Mouse (Mus musculus): ENCODE data around the gene Gm29276.
"Not testable (repeated sequence)": the region's sequence is repeated elsewhere in the genome, so short reads cannot be mapped to it uniquely, and the experiment has no call there.

Gm29276 gene

DNA sequence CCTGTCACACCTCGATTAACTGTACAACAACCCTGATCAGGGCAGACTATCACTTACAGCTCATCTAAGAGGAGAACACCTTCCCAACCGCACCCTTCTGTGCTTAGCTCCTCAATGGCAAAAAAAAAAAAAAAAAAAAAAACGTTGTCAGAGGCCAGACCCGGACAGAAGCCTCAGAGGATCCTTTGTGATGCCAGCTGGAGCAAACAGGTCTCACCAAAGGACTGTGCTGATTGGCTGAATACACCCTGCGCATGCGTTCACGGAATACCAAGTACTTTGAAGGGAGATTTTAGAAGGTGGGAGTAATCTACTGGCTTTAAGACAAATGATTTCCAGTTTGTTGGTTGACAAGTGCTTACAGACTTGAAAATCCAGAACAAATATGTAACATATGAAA is at the start of gene Gm29276:
Gm29276 (minus strand) TSS at position 101 of the 400 bp plus-strand sequence.
- DNase-seq (ENCODE audit: extremely low spot score, low spot score) = not testable (repeated sequence)

Measured in neural tube, embryonic 10.5 days (tissue).